Mouse (Mus musculus) CD8-positive naive resting alpha-beta T cell, adult 2 months (primary cell): ENCODE results near the gene Prex1.

Experiments used
- DNase-seq, 2 experiments: peaks; one replicate each; pipeline ENCODE4 v3.0.0; 2022; ENCODE audit warnings: low read depth in 2 of 2, low spot score in 2 of 2

The Prex1 gene

DNA sequence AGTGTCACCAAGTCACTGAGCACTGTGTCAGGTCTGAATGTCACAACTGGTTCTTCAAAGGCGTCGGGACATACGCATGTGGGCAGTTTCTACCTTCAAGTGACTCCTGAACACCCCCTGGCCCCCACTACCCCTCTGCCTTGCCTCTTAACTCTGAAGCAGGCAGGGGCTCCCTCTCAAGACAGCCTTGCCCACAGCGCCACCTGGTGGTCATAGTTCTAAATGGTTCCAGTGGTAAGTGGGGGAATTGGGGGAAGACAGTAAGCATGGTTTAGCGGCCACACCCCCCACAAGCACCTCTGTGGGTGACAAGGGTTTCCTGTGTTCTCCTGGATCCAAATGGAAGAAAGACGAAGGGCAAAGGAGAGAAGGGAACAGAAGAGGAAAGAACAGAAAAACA lies 149.7 kb downstream of the Prex1 start:
- peak; percentile 78 to 86 for DNase-seq

DNA sequence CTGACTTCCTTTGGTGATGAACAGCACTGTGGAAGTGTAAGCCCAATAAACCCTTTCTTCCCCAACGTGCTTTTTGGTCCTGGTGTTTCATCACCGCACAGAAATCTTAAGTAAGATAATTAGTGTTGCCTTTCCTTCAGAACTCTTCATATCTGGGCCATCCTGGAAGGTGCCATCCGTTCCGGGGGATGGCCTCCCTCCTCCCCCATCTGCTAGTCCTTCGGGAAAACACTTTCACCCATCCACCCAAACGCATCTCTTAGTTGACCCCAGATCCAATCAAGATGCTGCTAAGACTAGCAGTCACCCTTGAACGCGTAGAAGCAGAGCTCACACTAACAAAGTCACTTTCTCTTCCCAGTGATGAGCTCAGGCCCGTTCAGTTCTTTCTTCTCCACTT lies 150.6 kb downstream of the Prex1 start:
- DNase-seq: no peak

DNA sequence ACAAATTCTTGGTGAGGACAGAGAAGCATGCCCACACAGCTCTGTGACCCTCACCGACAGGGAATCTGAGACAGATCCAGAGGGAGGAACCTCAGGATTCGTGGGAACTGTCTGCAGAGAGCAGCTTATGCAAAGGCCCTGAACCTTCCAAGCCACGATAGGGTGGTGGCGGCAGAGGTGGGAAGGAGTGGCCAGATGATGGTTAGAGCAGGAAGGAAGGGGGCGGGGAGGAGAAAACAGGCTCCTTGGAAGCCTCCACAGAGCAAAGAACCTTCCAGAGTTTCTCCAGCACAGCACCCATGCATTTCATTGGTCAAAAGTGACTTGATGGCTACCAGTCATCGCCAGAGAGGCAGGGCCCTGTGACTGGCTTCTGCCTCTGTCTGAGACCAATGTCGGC lies 151.9 kb downstream of the Prex1 start:
- no peak for DNase-seq

DNA sequence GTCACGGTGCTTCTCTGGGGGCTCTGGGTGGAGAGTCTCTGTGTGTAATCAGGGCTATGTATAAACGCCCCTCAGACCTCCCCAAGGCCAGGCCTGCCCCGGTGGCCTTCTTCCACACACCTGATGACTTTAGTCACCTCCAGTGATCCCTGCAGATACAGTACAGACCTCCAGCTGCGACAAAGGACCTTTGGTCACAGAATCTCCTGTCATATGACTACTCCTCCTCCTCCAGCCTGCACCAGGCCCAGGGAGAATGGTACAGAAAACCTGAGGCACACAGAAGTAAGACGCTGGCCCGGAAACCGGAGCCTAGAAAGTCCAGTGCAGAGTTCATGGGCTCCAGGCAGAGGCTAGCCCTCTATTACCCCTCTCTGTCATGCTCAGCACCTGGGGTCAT lies 152.8 kb downstream of the Prex1 start:
- no peak for DNase-seq

DNA sequence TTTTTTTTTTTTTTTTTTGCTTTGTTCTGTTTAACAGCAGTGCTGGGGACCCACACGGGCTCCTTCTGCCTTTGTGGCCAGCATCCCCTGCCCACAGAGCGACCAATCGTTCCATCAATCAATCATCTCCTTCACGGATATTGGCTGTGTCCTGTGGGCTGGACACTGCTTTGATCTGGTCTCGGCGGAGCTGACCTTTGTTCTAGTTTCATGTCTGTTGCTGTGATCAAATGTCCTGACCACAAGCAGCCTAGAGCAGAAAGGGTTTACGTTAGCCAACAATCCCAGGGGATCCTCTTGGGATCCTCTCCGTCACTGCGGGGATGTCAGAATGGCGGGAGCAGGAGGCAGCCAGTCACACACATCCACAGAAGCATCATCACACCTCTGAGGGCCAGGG lies 154.1 kb downstream of the Prex1 start:
- no peak for DNase-seq

DNA sequence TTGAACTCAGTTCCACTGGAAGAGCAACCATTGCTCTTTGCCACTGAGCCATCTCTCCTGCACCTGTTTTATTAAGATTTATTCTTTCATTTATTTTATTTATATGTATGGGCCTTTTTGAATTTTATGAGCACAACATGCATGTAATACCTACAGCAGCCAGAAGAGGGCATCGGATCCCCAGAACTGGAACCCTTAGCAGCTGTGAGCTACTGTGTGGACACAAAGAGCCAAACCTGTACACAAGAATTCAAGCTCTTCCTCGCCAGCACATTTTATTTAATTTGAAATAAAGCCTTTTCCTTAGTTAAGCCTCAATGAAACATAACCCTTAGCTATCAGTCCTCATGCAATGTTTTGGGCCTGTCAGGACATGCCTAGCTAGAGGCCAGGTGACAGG lies 158.1 kb downstream of the Prex1 start:
- DNase-seq: peak; percentile 37 to 55

DNA sequence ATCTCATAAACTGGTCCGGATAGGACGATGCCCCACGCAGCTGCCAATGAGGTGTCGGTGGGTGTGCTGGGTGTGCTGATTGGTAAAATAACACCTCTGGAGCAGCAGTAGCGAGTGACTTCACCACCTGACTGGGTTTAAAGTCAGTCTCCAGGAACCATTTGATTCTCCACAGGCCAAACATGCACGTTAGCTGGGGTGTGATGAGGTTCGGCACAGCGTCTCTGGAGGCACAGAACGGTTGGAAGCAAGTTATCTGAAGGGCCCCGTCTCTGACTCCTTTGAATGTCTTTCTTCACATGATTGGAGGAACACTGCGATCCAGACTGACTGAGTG lies 159.5 kb downstream of the Prex1 start:
- no peak for DNase-seq

DNA sequence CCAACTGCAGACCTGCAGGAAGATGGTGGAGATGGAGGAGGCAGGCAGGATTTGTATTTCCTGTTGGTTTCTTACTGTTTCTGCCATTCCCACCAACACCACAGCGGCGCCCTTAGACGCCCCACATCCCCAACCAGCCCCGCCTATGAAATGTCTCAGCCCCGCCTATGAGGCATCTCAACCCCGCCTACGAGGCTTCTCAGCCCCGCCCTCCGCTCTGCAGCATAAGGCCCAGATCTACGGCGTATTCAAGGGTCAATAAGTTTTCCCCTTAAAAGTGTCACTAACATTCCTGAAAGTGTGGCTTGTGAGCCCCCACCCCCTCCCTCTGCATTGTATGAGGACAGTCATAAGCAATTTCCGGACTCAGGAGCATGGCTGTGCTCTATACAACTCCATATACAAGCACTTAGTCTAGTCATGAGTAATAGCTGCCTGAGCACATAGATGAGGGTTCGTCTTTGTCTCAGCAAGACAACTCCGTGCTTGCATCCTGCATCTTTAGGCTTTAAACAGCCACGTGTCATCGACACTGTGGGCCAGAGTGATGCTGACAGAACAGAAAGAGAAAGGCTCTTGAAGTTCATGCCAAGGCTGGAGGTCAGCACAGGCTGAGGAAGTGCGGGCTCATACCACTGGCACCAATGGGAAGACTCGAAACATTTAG lies 160.0 kb downstream of the Prex1 start:
- peak in 1 of 2 experiments; percentile 51 for DNase-seq

DNA sequence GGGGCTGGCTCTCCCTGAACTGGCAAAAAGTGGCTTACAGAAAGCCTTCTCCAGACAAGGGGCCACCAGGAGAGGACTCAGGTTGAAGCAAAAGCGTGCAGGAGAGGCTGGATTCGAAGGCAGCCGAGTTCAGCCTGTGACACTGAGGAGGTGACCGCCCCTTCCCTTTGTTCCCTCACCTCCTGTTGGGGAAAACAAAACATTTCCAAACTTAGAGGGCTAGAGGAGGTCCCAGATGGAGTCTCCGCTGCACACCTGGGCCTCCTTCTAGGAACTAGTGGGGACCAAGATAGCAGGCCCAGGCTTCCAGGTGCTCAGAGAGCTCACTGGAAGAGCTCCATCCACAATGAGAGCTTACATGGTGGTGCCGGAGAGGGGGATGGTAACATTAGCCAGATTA lies 161.0 kb downstream of the Prex1 start:
- DNase-seq: no peak

DNA sequence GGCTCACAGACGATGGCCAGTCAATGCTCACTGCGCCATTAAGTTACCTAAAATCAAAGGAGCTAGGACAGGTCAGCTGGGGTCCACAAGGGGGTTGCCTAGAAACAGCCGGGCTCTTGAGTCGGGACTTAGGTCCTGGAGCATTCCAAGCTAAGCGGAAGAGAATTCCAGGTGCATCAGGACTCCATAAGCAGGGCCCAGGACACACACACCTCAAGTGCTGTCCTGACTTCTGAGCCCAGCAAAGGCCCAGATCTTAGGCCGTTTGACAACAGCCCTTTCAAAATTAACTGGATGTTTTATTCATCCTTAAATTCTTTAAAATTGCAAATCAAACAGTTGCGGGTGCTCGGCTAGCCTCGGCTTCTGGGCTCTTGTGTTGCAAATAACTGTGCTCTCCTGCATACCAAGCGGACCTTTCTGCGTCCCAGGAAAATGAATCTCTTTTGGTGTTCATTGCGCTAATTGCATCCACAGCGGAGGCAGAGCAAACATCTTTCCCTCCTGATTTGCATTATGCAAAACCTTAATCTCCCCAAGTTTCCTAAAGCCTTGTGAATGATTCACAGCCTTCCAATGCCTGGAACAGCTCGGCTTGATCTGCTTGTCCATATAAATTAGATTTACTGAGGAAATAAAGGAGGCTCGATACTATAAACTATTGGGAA lies 161.7 kb downstream of the Prex1 start:
- DNase-seq: no peak

DNA sequence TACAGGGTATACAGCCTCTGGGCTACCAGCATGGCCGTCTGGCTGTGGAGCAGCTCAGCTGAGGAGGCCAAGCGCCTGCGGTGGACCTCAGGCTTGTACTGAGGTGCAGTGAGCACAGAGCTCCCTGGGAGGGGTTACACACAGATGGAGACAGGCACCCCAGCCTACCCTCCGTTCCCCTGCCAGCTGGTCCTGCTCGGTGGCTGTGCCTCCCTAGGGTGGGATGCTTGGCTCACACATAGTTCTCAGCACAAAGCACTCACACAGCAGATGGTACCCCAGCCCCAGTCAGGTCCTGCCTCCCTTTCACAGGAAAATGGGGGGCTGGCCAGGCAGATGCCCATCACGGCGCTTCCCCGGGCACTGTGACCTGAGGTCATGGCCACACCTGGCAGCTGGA lies 163.8 kb downstream of the Prex1 start:
- no peak for DNase-seq

DNA sequence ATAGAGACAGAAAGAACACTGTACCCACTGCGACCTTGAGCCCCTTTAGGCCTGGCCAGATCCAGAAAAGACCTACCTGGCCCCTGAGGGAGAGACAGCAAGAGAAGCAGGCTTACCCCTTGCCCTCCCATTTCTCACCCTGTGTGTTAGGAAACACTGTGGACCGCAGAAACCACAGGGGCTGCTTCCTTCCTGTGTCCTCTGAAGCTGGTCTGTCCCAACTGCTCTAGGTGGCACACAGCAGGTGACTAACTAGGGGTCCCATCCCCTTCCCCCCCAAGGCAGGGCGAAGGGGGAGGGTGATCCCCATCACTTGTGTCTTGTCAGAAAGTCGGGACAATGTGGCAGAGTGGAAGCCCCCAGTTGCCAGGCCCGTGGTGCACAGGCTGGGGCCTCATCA lies 164.6 kb downstream of the Prex1 start:
- peak in 1 of 2 experiments; percentile 37 for DNase-seq

DNA sequence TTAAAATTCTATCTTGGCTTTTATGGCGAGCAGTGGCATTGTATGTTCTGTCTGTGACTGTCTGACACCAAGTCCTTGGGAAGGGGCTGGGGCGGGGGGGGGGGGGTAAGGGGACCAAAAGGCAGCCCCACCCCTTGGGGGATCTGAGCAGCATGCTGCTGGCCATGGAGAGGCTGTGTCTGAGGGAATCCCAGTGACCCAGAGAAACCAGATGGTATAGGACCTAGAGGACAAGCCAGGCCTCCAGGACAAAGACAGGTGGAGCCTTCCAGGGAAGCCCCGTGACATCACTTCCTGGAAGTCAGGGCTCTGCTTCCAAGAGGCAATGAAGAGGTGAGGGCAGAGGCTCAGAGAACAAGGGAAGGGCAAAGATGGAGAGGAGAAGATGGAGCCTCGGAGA lies 168.1 kb downstream of the Prex1 start:
- no peak for DNase-seq

DNA sequence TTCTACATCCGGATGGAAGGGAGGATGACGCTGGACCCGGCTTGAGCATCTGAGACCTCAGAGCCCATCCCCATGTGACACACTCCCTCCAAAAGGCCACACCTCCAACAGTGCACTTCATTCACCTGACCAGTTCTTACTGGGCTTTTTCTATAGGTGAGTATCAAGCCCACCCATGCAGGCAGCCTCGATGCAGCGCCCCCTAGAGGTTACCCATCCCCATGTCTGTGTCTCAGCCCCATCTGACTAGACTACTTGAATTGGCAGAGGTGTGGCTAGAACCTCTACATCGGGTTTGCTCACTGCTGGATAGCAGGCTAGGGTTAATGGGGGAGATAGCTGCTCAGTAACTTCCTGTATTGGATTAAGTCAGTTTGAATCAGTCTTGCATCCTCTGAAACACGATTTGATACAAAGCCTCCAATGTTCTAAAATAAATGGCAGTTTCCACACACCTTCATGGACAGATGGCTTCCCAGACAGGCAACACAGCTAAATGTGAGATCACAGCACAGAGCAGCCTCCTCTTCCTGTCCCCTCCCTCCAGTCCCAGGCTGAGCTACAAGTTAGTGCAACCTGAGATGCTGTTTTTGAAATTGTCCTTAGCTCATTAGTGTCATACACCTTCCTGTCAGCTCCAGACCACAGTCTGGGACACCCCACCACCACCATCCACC lies 168.9 kb downstream of the Prex1 start:
- DNase-seq: no peak

DNA sequence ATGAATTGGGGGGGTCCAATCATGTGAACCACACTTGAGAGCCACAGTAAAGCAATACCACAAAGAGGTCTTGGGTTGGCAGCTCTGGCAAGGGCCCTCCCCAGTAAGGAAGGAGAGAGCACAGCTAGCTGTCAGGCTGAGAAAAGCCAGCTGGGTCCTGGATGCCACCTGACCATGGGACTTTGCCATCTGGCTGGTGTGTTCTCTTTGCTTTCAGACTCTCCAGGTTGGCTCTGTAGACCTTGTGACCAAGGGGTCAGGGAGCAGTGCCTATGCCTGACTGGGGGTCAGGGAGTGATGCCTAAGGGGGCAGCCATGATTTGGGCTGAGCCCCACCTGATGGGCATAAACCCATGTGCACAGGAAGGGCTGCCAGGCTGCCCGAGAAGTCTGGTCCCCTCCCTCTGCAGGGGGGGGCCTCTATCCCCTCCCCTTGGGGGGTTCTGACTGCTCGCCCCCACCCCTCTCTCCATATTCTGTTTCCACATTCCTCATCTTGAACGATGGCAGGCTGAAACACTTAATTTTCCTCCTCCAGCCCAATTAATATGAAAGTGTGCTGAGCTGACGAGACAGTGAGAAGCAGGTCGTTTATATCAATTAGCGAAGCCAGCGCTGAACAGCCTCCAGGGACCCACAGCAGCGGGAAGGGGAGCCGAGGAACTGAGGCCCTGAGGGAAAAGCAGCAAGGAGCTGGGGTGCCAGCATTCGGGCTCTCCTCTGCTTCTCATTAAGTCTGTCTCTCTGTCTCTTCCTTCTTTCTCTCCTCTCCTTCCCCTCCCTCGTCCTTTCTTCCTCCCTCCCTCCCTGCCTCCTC lies 172.3 kb downstream of the Prex1 start:
- DNase-seq: no peak

DNA sequence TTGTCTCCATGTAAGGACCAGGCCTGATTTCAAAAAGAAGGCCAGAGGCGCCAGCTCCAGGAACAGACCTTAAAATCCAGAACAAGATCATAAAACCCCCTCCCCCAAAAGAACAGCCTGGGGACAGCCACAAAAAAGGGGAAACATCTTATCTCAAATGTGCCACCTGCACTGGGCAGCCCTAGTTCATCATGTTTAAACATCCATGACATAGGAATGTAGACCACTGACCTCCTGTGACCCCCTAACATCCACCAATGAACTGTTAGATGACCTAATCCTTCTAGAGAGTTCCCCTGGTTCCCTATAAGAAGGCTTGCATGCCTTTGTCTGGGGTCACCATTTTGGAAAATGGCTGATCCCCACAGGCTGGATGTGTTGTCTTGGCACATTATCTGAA lies 173.4 kb downstream of the Prex1 start:
- DNase-seq: no peak

DNA sequence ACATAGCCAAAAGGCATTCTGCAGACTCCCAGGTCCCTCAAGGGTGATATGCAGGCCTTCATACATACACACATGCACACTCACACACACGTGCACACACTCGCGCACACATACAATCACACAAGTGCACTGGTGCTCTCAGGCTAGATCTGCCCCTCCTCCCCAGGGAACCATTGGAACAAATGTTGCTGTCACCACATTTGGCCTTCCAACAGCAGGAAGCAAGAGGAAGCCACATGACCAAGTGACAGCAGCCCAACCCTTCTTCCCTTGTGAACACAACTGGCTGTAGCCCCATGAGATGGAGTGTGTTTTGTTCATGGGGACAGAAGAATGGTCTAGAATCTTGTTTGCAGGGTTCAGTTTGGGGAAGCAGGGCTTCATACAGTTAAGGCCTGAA lies 176.7 kb downstream of the Prex1 start:
- no peak for DNase-seq

DNA sequence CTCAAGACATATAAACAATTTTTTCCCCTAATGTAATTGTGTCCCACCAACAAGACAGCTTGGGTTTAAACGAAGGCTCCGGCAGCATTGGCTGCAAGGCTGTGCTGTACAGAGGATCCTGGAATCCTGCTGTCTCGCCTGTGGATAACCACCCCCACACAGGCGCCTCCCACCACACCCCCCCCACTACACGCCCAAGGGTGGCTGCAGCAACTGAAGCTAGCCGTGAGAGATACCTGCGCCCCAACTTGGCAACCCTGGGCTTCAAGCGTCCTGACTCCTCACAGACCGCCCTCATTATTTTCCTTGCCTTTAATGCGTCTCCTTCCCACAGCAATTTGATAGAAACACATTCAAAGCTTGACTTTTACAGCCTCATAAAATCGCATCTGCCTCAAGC lies 178.1 kb downstream of the Prex1 start:
- no peak for DNase-seq

DNA sequence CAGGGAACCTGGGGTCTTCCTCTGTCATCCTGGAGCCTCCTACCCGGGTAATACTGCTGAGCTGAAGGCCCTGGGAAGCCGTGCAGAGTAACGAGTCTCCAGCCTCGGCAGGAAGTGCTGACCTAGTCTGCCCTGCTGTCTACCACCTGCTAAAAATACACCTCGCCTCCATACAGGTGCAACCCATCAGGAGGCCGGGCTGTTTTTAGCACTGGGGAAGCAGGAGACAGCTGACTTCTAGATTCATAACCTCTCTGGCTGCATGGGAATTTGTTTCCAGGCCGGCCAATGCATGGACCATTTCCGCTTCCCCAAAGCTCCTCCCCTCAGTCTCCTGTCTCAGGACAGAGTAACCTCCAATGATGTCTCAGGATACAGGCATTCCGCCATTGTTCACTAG lies 187.4 kb downstream of the Prex1 start:
- DNase-seq: no peak

DNA sequence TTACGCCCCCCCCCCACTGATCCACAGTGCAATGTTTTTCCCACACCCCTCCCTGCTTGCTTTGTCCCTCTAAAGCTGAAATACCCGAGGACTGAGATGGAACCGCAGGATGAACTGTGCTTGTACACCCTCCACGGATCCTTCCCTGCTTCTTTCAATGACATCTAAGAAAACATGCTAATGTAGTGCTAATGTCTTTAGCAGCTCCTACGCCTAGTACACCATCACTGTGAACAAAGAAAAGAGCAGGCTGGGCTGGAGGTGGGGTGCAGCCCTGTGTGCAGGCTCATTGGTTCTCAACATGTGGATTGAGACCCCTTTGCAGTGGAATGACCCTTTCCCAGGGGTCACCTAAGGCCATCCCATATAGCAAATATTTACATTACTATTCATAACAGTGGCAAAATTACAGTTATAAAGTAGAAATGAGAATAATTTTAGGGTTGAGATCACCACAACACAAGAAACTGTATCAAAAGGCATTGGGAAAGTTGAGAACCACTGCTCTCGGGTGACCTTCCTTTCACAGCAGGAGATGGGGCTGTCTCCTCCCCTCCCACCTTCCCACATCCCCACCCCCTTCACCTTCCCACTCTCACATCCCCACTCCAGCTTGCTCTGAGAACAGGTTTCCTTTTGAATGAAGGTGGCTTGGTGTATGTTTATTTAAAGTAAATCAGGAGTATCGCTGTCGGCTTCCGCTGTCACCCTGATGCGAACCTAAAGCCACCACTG lies 190.3 kb downstream of the Prex1 start:
- DNase-seq: no peak

DNA sequence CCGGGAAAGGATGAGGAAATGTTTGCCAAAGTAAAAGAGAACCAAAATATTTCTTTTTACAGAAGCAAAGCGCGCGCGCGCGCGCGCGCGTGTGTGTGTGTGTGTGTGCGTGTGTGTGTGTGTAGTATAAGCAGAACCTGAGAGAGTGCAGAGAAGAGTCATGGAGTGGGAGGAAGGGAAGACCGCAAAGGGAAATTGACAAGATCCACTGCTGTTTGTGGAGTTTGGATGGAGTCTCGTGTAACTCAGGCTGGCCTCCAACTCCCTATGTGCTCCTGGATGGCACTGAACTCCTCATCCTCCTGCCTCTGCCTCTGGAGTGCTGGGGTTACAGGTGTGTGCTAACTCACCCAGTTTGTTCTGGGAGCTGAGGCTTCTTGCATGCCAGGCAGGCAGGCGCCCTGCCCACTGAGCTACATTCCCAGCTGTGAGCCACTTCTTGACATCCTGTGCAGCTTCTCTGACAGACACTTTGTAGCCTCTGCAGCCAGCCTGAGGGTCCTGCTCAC lies 191.0 kb downstream of the Prex1 start:
- DNase-seq: no peak
